Mouse (Mus musculus): Measurements from ENCODE around the gene Ccdc151. TPM values are rescaled to one million over a fixed set of nuclear protein-coding genes. Genes with fewer than 3 reads are reported as not detected.

Ccdc151 gene
- polyA plus RNA-seq, 1 experiment from 2014 or later, result 4.7 TPM

GRCm38 (mm10) chr9:21950322-21950721, 52.1 kb downstream of the Ccdc151 start:
- H3K27ac ChIP-seq, result no peak overlapping the region
- H3K4me1 ChIP-seq, result peaks cover 20% of the 10 kb centered on the region
- peaks cover 5% of the 10 kb centered on the region; the same call in 1 of the 2 replicates for H3K36me3 ChIP-seq
- no peak overlapping the region for H3K4me2 ChIP-seq (replicated peaks)
- 0 out of 2 replicates have a peak, but pooled peaks cover 3% of the 10 kb centered on the region for H3K9me3 ChIP-seq (replicated peaks)
- peaks cover 28% of the 10 kb centered on the region for H3K27me3 ChIP-seq
- no peak overlapping the region for H3K4me3 ChIP-seq
- 25% methylated on average over 11 of the region's 11 CpGs for WGBS
- ATAC-seq (ENCODE audit: low FRiP score), result no peak
- H3K9ac ChIP-seq, result no peak overlapping the region

- Histone ChIP-seq H3K27me3 (peaks cover 28% of the 10 kb centered on the region), H3K4me3 (no peak overlapping the region), H3K4me1 (peaks cover 21% of the 10 kb centered on the region), H3K36me3 (peaks cover 8% of the 10 kb centered on the region; the same call in 1 of the 2 replicates), H3K9me3 (replicated peaks) (0 out of 2 replicates have a peak, but pooled peaks cover 3% of the 10 kb centered on the region), H3K9ac (no peak overlapping the region), H3K4me2 (replicated peaks) (no peak overlapping the region), H3K27ac (no peak overlapping the region)
- WGBS, result 67% methylated on average over 6 of the region's 6 CpGs
- no peak for ATAC-seq (ENCODE audit: low FRiP score)
Measured at GRCm38 (mm10) chr9:21948790-21949189, 53.6 kb downstream of the Ccdc151 start.

- H3K4me2 ChIP-seq (replicated peaks), result no peak overlapping the region
- H3K4me1 ChIP-seq, result peaks cover 15% of the 10 kb centered on the region
- peaks cover 35% of the 10 kb centered on the region for H3K27me3 ChIP-seq
- WGBS, result 64% methylated on average over 8 of the region's 8 CpGs
- H3K4me3 ChIP-seq, result no peak overlapping the region
- H3K9me3 ChIP-seq (replicated peaks), result 0 out of 2 replicates have a peak, but pooled peaks cover 3% of the 10 kb centered on the region
- H3K27ac ChIP-seq, result no peak overlapping the region
- H3K9ac ChIP-seq, result no peak overlapping the region
- H3K36me3 ChIP-seq, result peaks cover 8% of the 10 kb centered on the region; the same call in 1 of the 2 replicates
- ATAC-seq (ENCODE audit: low FRiP score), result no peak
Measured at GRCm38 (mm10) chr9:21948146-21948545, 54.3 kb downstream of the Ccdc151 start.

- H3K4me1 ChIP-seq, result peaks cover 14% of the 10 kb centered on the region
- H3K9me3 ChIP-seq (replicated peaks), result 0 out of 2 replicates have a peak, but pooled peaks cover 3% of the 10 kb centered on the region
- H3K4me2 ChIP-seq (replicated peaks), result peak overlapping the region; percentile 22; the same call in 1 of the 2 replicates
- H3K4me3 ChIP-seq, result no peak overlapping the region
- no peak overlapping the region for H3K9ac ChIP-seq
- ATAC-seq (ENCODE audit: low FRiP score), result no peak
- WGBS, result 7% methylated on average over 28 of the region's 28 CpGs
- peaks cover 36% of the 10 kb centered on the region for H3K27me3 ChIP-seq
- no peak overlapping the region for H3K27ac ChIP-seq
- H3K36me3 ChIP-seq, result peaks cover 8% of the 10 kb centered on the region; the same call in 1 of the 2 replicates
Measured at GRCm38 (mm10) chr9:21947540-21948130, 54.8 kb downstream of the Ccdc151 start.

- Histone ChIP-seq H3K27ac (no peak overlapping the region), H3K4me1 (peaks cover 16% of the 10 kb centered on the region), H3K27me3 (peaks cover 31% of the 10 kb centered on the region), H3K36me3 (peaks cover 19% of the 10 kb centered on the region), H3K4me3 (no peak overlapping the region), H3K9me3 (replicated peaks) (no peaks in the 10 kb centered on the region), H3K4me2 (replicated peaks) (no peak overlapping the region), H3K9ac (no peak overlapping the region)
- no peak for ATAC-seq (ENCODE audit: low FRiP score)
- WGBS, result 20% methylated on average over 23 of the region's 23 CpGs
Measured at GRCm38 (mm10) chr9:21944267-21944666, 58.2 kb downstream of the Ccdc151 start.

- H3K36me3 ChIP-seq, result peaks cover 19% of the 10 kb centered on the region
- no peak overlapping the region for H3K4me2 ChIP-seq (replicated peaks)
- H3K27me3 ChIP-seq, result peaks cover 31% of the 10 kb centered on the region
- H3K9ac ChIP-seq, result no peak overlapping the region
- H3K4me1 ChIP-seq, result peaks cover 18% of the 10 kb centered on the region
- no peak overlapping the region for H3K4me3 ChIP-seq
- no peaks in the 10 kb centered on the region for H3K9me3 ChIP-seq (replicated peaks)
- ATAC-seq (ENCODE audit: low FRiP score), result no peak
- H3K27ac ChIP-seq, result no peak overlapping the region
- WGBS, result 59% methylated on average over 12 of the region's 12 CpGs
Measured at GRCm38 (mm10) chr9:21943638-21944037, 58.8 kb downstream of the Ccdc151 start.

- H3K9ac ChIP-seq, result no peak overlapping the region
- no peaks in the 10 kb centered on the region for H3K9me3 ChIP-seq (replicated peaks)
- H3K4me3 ChIP-seq, result no peak overlapping the region
- ATAC-seq (ENCODE audit: low FRiP score), result 0 out of 2 replicates have a peak, but pooled peaks have one; percentile 3
- H3K27me3 ChIP-seq, result peaks cover 26% of the 10 kb centered on the region
- H3K4me1 ChIP-seq, result peaks cover 24% of the 10 kb centered on the region
- no peak overlapping the region for H3K4me2 ChIP-seq (replicated peaks)
- 80% methylated on average over 11 of the region's 12 CpGs for WGBS
- H3K36me3 ChIP-seq, result peaks cover 19% of the 10 kb centered on the region
- H3K27ac ChIP-seq, result no peak overlapping the region
Measured at GRCm38 (mm10) chr9:21943046-21943445, 59.4 kb downstream of the Ccdc151 start.

Other genes with a start within 250 kb of the Ccdc151 start
- gene Spc24, start 242.3 kb downstream of the Ccdc151 start, polyA plus RNA-seq (2016; fragmentation: Nextera tagmentation; extraction: Ambion mirVana), result 61.6 and 68.2 TPM in 2 replicates
- 10.6 and 11.2 TPM in 2 replicates for gene Kank2, start 203.9 kb downstream of the Ccdc151 start, polyA plus RNA-seq (2016; fragmentation: Nextera tagmentation; extraction: Ambion mirVana)
- gene Angptl8, start 167.1 kb downstream of the Ccdc151 start, polyA plus RNA-seq (2016; fragmentation: Nextera tagmentation; extraction: Ambion mirVana), result 0.26 and 1.1 TPM in 2 replicates
- 21.6 and 24.4 TPM in 2 replicates for gene Dock6, start 150.0 kb downstream of the Ccdc151 start, polyA plus RNA-seq (2016; fragmentation: Nextera tagmentation; extraction: Ambion mirVana)
- gene Rab3d, start 84.4 kb downstream of the Ccdc151 start, polyA plus RNA-seq (2016; fragmentation: Nextera tagmentation; extraction: Ambion mirVana), result 15.5 and 16.3 TPM in 2 replicates
- 8.8 and 9.2 TPM in 2 replicates for gene Ccdc159, start 75.2 kb downstream of the Ccdc151 start, polyA plus RNA-seq (2016; fragmentation: Nextera tagmentation; extraction: Ambion mirVana)
- 37.0 and 37.5 TPM in 2 replicates for gene Tmem205, start 75.1 kb downstream of the Ccdc151 start, polyA plus RNA-seq (2016; fragmentation: Nextera tagmentation; extraction: Ambion mirVana)
- 48.3 and 54.9 TPM in 2 replicates for gene Plppr2, start 65.6 kb downstream of the Ccdc151 start, polyA plus RNA-seq (2016; fragmentation: Nextera tagmentation; extraction: Ambion mirVana)
- gene Swsap1, start 46.9 kb downstream of the Ccdc151 start, polyA plus RNA-seq (2016; fragmentation: Nextera tagmentation; extraction: Ambion mirVana), result 7.2 and 9.5 TPM in 2 replicates
- gene Epor, start 39.1 kb downstream of the Ccdc151 start, polyA plus RNA-seq (2016; fragmentation: Nextera tagmentation; extraction: Ambion mirVana), result 4.3 TPM in 2 replicates
- 1.9 TPM in 2 replicates for gene Rgl3, start 13.2 kb downstream of the Ccdc151 start, polyA plus RNA-seq (2016; fragmentation: Nextera tagmentation; extraction: Ambion mirVana)
- 106 and 108 TPM in 2 replicates for gene Prkcsh, start 172 bp upstream of the Ccdc151 start, polyA plus RNA-seq (2016; fragmentation: Nextera tagmentation; extraction: Ambion mirVana)
- 62.6 and 62.9 TPM in 2 replicates for gene Elavl3, start 49.4 kb upstream of the Ccdc151 start, polyA plus RNA-seq (2016; fragmentation: Nextera tagmentation; extraction: Ambion mirVana)
- not detected in 2 replicates for gene Gm49318, start 68.6 kb upstream of the Ccdc151 start, polyA plus RNA-seq (2016; fragmentation: Nextera tagmentation; extraction: Ambion mirVana)
- gene Zfp653, start 68.7 kb upstream of the Ccdc151 start, polyA plus RNA-seq (2016; fragmentation: Nextera tagmentation; extraction: Ambion mirVana), result 16.4 and 20.4 TPM in 2 replicates
- 37.1 and 40.0 TPM in 2 replicates for gene Ecsit, start 82.8 kb upstream of the Ccdc151 start, polyA plus RNA-seq (2016; fragmentation: Nextera tagmentation; extraction: Ambion mirVana)
- gene Cnn1, start 96.6 kb upstream of the Ccdc151 start, polyA plus RNA-seq (2016; fragmentation: Nextera tagmentation; extraction: Ambion mirVana), result 1.9 and 3.1 TPM in 2 replicates
- gene Elof1, start 114.5 kb upstream of the Ccdc151 start, polyA plus RNA-seq (2016; fragmentation: Nextera tagmentation; extraction: Ambion mirVana), result 161 and 177 TPM in 2 replicates
- gene Acp5, start 133.1 kb upstream of the Ccdc151 start, polyA plus RNA-seq (2016; fragmentation: Nextera tagmentation; extraction: Ambion mirVana), result 8.3 and 9.8 TPM in 2 replicates
- 58.8 and 65.6 TPM in 2 replicates for gene Pigyl, start 154.2 kb upstream of the Ccdc151 start, polyA plus RNA-seq (2016; fragmentation: Nextera tagmentation; extraction: Ambion mirVana)
- 0.26 TPM in 1 of 2 replicates, not detected in the other for gene Zfp872, start 185.5 kb upstream of the Ccdc151 start, polyA plus RNA-seq (2016; fragmentation: Nextera tagmentation; extraction: Ambion mirVana)
- 10.5 and 11.5 TPM in 2 replicates for gene Zfp809, start 223.1 kb upstream of the Ccdc151 start, polyA plus RNA-seq (2016; fragmentation: Nextera tagmentation; extraction: Ambion mirVana)